Mouse (Mus musculus): ENCODE data around the gene Hist1h1d. TPM values are rescaled to one million over a fixed set of nuclear protein-coding genes. Genes with fewer than 3 reads are reported as not detected.
"Not testable (repeated sequence)": the region's sequence is repeated elsewhere in the genome, so short reads cannot be mapped to it uniquely, and the experiment has no call there.

Gene Hist1h1d
- polyA plus RNA-seq, 1 experiment = 0.12 TPM

GRCm38 (mm10) chr13:23571022-23571503 lies 18.0 kb downstream of the Hist1h1d start, which contains the start of the genes Hist1h2ae and Hist1h2bg:
TSS of gene Hist1h2ae (minus strand) at chr13:23571220.
TSS of gene Hist1h2bg (plus strand) at chr13:23571396.
- under 1% methylated on average over 18 of the region's 18 CpGs for WGBS
- DNase-seq = peak; percentile 73
- TF ChIP-seq CTCF (IDR thresholded peaks at IDR 0.05; ENCODE audit: insufficient read depth, low read length) = no peak
- peak; percentile 56; the same call in 1 of the 2 replicates for TF ChIP-seq POLR2A (IDR thresholded peaks at IDR 0.05; ENCODE audit: borderline replicate concordance, extremely low read depth, low read depth, low read length)

GRCm38 (mm10) chr13:23571504-23572217 lies 18.6 kb downstream of the Hist1h1d start:
- H3K4me1 ChIP-seq (ENCODE audit: control insufficient read depth, insufficient read depth, low read length); DNase-seq: not testable (repeated sequence)
- H3K4me3 ChIP-seq (replicated peaks; ENCODE audit: extremely low read depth, low read depth, low read length) = peak overlapping the region; percentile 80
- WGBS = under 1% methylated on average over 19 of the region's 34 CpGs

More at GRCm38 (mm10) chr13:23571022-23571503, 18.0 kb downstream of the Hist1h1d start, which contains the start of the genes Hist1h2ae and Hist1h2bg:
- Histone ChIP-seq H3K4me1 (ENCODE audit: control insufficient read depth, insufficient read depth, low read length) (no peaks in the 10 kb centered on the region; the same call in 1 of the 2 replicates), H3K4me3 (replicated peaks; ENCODE audit: extremely low read depth, low read depth, low read length) (peak within 1 kb of the TSS; percentile 80)

DNA sequence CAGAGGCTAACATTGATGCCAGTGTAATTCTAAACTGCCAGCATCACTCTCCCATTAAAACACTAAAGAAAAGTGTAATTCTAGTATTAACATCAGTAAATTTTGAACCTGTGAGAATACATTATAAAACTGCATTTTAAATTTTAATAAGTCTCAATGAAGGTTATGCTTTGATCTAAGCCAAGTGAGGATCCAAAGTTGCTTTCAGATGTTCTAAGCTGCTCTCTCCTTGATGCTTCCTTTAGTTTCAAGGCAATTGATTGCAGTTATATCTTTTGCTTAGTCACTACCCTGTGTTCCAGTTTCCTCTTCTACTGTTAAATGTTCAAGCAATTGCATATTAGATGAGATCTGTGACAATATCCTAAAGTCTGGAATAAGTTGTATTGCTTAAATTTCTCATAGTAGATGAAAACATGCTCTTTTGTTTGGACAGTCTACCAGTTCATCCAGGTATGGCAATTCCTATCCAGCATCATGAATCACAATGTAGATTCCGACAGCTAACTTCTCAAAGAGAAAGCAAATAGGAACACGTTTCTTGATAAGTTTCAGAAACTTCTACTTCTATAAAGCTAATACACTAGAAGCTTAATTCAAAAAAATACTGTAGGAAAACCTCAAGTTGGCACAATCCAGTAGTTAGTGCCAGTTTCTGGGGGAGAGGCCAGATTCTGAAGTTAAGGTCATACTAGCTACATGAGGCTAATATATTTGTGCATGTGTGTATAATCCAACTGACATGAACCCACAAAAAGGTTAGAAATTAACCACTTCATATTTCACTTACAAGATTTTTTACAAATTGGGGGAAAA lies 19.4 kb downstream of the Hist1h1d start:
- no peak for TF ChIP-seq CTCF (IDR thresholded peaks at IDR 0.05; ENCODE audit: insufficient read depth, low read length)
- TF ChIP-seq POLR2A (IDR thresholded peaks at IDR 0.05; ENCODE audit: borderline replicate concordance, extremely low read depth, low read depth, low read length) = no peak
- H3K4me3 ChIP-seq (replicated peaks; ENCODE audit: extremely low read depth, low read depth, low read length) = peak overlapping the region; percentile 28
- DNase-seq = no peak
- no peaks in the 10 kb centered on the region; the same call in 1 of the 2 replicates for H3K4me1 ChIP-seq (ENCODE audit: control insufficient read depth, insufficient read depth, low read length)
- 26% methylated on average over 2 of the region's 2 CpGs for WGBS

DNA sequence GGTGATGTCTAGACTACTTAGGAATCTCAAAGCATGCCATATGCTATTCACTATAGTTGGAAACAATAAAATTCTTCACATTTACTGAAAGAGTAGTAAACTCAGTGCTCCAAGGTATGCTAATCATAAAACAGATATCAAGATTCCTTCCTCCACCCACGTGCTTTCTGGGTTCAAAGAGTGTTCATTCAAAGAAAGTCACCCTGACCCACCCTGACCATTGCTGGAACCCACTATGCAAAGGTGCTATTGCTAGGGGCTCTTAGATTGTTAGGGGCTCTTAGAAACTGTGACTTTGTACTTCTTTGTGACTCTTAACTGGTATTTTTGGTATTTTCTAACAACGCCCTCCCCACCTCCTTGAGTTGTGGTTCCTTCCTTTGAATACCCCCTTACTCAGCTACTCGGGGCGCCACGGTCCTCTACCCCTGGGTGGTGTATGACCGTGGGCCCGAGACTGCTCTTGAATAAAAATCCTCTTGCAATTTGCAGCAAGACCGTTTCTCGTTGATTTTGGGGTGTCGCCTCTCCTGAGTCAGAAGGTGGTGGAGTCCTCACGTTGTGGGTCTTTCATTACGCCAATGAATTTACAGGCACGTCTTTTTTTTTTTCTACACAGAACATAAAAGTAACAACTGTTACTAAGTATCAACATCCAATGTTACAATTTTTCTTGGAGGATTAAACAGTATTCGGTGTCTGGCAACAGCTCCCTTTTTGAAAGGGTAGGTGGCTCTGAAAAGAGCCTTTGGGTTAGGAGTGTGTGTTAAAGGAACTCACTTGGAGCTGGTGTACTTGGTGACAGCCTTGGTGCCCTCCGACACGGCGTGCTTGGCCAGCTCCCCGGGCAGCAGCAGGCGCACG lies 20.2 kb downstream of the Hist1h1d start:
- not testable (repeated sequence) for DNase-seq; H3K4me3 ChIP-seq (replicated peaks; ENCODE audit: extremely low read depth, low read depth, low read length); H3K4me1 ChIP-seq (ENCODE audit: control insufficient read depth, insufficient read depth, low read length)
- 11% methylated on average over 20 of the region's 20 CpGs for WGBS

DNA sequence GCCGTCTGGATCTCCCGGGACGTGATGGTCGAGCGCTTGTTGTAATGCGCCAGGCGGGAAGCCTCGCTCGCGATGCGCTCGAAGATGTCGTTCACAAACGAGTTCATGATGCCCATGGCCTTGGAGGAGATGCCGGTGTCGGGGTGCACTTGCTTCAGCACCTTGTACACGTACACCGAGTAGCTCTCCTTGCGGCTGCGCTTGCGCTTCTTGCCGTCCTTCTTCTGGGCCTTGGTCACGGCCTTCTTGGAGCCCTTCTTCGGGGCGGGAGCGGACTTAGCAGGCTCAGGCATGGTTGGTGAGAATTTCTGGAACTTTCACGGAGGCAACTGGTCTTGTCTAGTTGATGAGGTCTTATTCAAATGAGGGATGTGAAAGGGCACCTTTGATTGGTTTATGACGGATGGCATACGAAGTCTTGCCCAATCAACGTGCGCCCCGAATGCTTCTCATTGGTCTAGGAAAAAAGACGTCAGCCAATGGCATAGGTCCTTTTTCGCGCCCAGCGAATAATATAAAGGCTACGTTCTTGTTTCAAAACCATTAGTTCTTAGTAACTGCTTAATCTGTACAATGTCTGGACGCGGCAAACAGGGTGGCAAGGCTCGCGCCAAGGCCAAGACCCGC lies 20.9 kb downstream of the Hist1h1d start, which contains the start of the genes Hist1h2bf and Hist1h2ad:
Gene Hist1h2bf, minus strand, starts transcription at position 299 of the 627 bp plus-strand sequence.
Gene Hist1h2ad, plus strand, starts transcription at position 484 of the 627 bp plus-strand sequence.
- 2% methylated on average over 42 of the region's 42 CpGs for WGBS
- peak; percentile 65 for DNase-seq
- H3K4me1 ChIP-seq (ENCODE audit: control insufficient read depth, insufficient read depth, low read length) = not testable (repeated sequence)
- peak within 1 kb of the TSS; percentile 49 for H3K4me3 ChIP-seq (replicated peaks; ENCODE audit: extremely low read depth, low read depth, low read length)
- peak; percentile 33; the same call in 1 of the 2 replicates for TF ChIP-seq POLR2A (IDR thresholded peaks at IDR 0.05; ENCODE audit: borderline replicate concordance, extremely low read depth, low read depth, low read length)

DNA sequence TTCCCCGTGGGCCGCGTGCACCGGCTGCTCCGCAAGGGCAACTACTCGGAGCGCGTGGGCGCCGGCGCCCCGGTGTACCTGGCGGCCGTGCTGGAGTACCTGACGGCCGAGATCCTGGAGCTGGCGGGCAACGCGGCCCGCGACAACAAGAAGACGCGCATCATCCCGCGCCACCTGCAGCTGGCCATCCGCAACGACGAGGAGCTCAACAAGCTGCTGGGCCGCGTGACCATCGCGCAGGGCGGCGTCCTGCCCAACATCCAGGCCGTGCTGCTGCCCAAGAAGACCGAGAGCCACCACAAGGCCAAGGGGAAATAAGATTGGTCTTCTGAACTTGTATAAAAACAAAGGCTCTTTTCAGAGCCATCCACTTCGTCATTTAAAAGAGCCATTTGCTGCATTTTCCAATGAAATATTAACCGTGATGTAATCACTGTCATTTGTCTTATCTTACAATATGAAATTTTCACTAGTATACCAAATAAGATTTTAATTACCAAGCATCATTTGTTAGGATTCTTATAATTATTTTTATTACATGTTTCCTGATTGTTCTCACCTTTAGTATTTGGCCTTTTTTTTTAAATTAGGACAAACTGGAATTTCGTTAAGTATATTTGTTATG lies 21.6 kb downstream of the Hist1h1d start:
- DNase-seq; H3K4me1 ChIP-seq (ENCODE audit: control insufficient read depth, insufficient read depth, low read length); H3K4me3 ChIP-seq (replicated peaks; ENCODE audit: extremely low read depth, low read depth, low read length): not testable (repeated sequence)
- WGBS = 4% methylated on average over 13 of the region's 39 CpGs

- Histone ChIP-seq H3K4me3 (replicated peaks; ENCODE audit: extremely low read depth, low read depth, low read length) (peak within 1 kb of the TSS; percentile 54), H3K4me1 (ENCODE audit: control insufficient read depth, insufficient read depth, low read length) (no peaks in the 10 kb centered on the region)
- WGBS = 2% methylated on average over 18 of the region's 18 CpGs
- TF ChIP-seq CTCF (IDR thresholded peaks at IDR 0.05; ENCODE audit: insufficient read depth, low read length) = no peak
- 0 out of 2 replicates have a peak, but pooled peaks have one; percentile 17 for TF ChIP-seq POLR2A (IDR thresholded peaks at IDR 0.05; ENCODE audit: borderline replicate concordance, extremely low read depth, low read depth, low read length)
- DNase-seq = peak; percentile 36
Measured at GRCm38 (mm10) chr13:23575271-23575851, 22.3 kb downstream of the Hist1h1d start, which contains the start of gene Hist1h3d. TSS of gene Hist1h3d (plus strand) at chr13:23575763.

DNA sequence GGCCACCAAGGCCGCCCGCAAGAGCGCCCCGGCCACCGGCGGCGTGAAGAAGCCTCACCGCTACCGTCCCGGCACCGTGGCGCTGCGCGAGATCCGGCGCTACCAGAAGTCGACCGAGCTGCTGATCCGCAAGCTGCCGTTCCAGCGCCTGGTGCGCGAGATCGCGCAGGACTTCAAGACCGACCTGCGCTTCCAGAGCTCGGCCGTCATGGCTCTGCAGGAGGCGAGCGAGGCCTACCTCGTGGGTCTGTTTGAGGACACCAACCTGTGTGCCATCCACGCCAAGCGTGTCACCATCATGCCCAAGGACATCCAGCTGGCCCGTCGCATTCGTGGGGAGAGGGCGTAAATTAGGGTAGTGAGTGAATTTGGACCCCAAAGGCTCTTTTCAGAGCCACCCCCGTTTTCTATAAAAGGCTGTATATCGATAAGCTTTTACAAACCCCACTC lies 22.8 kb downstream of the Hist1h1d start:
- 2% methylated on average over 17 of the region's 40 CpGs for WGBS
- peak; percentile 32 for DNase-seq
- not testable (repeated sequence) for H3K4me1 ChIP-seq (ENCODE audit: control insufficient read depth, insufficient read depth, low read length)
- peak overlapping the region; percentile 54 for H3K4me3 ChIP-seq (replicated peaks; ENCODE audit: extremely low read depth, low read depth, low read length)

Data from lung, adult 2 months (tissue).